Mouse (Mus musculus): ENCODE results near the gene Eme2. TPM values are rescaled to one million over a fixed set of nuclear protein-coding genes. Genes with fewer than 3 reads are reported as not detected.

Eme2 gene
- polyA plus RNA-seq, 1 experiment from 2014 or later, result 23.4 TPM

DNA sequence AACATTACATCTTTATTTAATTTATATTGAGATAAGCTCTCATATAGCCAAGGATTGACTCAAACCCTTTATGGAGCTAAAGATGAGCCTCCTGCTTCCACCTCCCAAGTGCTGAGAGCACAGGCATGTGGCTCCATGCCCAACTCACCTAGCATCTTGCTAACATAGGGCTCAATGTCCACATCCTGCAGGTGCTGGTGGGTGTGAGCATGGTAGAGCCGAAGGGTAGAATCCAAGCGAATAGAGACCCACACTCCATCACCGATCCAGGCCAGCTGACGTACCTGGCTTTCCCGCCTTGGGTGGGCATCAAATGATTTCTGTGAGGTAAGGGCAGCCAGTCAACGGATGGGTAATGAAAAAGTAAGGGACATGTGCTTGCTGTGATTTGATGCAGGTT, 5.1 kb upstream of the Eme2 start:
- H3K4me2 ChIP-seq, result no peak overlapping the region
- WGBS, result 92% methylated on average over 6 of the region's 6 CpGs
- no peak for ATAC-seq (replicated peaks; ENCODE audit: low FRiP score)
- H3K27ac ChIP-seq (ENCODE audit: low read depth, low read length), result no peak overlapping the region
- H3K9ac ChIP-seq (ENCODE audit: low read depth, low read length), result no peak overlapping the region
- no peak for DNase-seq (ENCODE audit: low spot score)
- H3K4me1 ChIP-seq (replicated peaks; ENCODE audit: control insufficient read depth, insufficient read depth, low read length), result peaks cover 37% of the 10 kb centered on the region
- H3K27me3 ChIP-seq (replicated peaks; ENCODE audit: control insufficient read depth, insufficient read depth, low read length), result no peaks in the 10 kb centered on the region
- no peaks in the 10 kb centered on the region for H3K9me3 ChIP-seq (ENCODE audit: control insufficient read depth, low read length)
- H3K4me3 ChIP-seq (ENCODE audit: low read depth, low read length), result no peak overlapping the region
- peaks cover 74% of the 10 kb centered on the region for H3K36me3 ChIP-seq (ENCODE audit: control insufficient read depth, insufficient read depth, low read length)

DNA sequence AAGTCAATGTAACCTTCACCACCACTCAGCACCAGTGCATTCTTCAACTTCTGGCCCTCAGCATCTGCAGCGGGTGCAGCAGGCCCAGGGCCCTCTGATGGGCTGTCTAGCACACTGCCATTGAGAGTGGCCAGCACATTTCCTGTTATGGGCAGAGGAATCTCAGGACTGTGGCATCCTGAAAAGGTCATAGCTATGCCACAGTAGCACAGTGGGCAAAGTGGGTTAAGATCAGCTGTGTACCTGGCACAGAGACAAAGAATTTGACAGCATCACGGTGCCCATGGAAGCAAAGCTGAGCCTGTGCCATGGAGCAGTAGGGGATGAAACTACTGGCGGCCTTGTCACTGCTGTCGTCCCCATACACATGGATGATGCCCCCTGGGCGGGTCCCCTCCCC, 4.3 kb upstream of the Eme2 start:
- 84% methylated on average over 5 of the region's 5 CpGs for WGBS

DNA sequence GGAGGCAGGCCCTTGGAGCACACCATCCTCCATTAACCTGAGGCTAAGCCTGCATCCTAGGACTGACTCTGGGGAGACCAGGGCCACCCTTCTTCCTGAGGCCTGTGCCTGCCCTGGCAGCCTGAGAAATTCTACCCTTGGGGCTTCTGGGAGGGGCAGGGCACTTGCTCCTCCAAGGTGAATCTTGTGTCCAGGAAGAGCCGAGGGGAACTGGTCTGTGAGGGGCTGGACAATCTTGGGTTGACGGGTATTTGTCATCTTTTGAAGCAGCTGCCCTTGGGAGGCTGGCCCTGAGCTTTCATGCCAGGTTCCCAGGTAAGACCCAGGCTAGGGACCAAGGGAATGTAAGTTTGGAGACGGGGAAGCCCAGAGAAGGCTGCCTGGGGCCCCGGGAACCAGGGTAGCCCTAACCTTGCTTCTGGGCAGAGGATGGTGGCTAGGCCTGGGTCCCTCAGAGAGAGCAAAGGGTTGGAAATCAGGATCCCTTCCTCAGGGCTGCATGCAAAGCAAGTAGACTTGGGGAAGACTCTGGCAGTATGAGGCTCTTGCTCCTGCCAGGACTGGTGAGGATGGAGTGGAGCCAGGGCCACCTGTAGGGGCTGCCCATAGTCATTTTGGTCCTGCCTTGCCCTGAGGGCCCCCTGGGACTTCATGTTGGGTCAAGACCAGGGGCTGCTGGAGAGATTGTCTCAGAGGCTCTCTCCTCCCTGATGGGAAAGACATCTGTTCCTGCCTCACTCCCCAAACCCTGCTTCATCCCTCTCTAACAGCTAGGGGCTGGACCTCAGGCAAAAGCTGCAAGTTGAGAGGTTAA, 3.4 kb upstream of the Eme2 start:
- Histone ChIP-seq H3K27me3 (replicated peaks; ENCODE audit: control insufficient read depth, insufficient read depth, low read length) (no peaks in the 10 kb centered on the region), H3K27ac (ENCODE audit: low read depth, low read length) (peak overlapping the region; percentile 38; the same call in 1 of the 2 replicates), H3K9me3 (ENCODE audit: control insufficient read depth, low read length) (no peaks in the 10 kb centered on the region), H3K4me2 (peak overlapping the region; percentile 99), H3K4me3 (ENCODE audit: low read depth, low read length) (peak overlapping the region; percentile 91; the same call in 1 of the 2 replicates), H3K36me3 (ENCODE audit: control insufficient read depth, insufficient read depth, low read length) (peaks cover 60% of the 10 kb centered on the region), H3K4me1 (replicated peaks; ENCODE audit: control insufficient read depth, insufficient read depth, low read length) (peaks cover 39% of the 10 kb centered on the region), H3K9ac (ENCODE audit: low read depth, low read length) (peak overlapping the region; percentile 97)
- ATAC-seq (replicated peaks; ENCODE audit: low FRiP score) (no peak), DNase-seq (ENCODE audit: low spot score) (no peak)
- WGBS, result 83% methylated on average over 4 of the region's 4 CpGs

More for the DNA sequence above, 4.3 kb upstream of the Eme2 start:
- ATAC-seq (replicated peaks; ENCODE audit: low FRiP score), result no peak
- Histone ChIP-seq H3K4me1 (replicated peaks; ENCODE audit: control insufficient read depth, insufficient read depth, low read length) (peaks cover 37% of the 10 kb centered on the region), H3K27me3 (replicated peaks; ENCODE audit: control insufficient read depth, insufficient read depth, low read length) (no peaks in the 10 kb centered on the region), H3K27ac (ENCODE audit: low read depth, low read length) (no peak overlapping the region), H3K9me3 (ENCODE audit: control insufficient read depth, low read length) (no peaks in the 10 kb centered on the region), H3K9ac (ENCODE audit: low read depth, low read length) (no peak overlapping the region; the same call in 1 of the 2 replicates), H3K4me2 (no peak overlapping the region), H3K36me3 (ENCODE audit: control insufficient read depth, insufficient read depth, low read length) (peaks cover 67% of the 10 kb centered on the region), H3K4me3 (ENCODE audit: low read depth, low read length) (0 out of 2 replicates have a peak overlapping the region, but pooled peaks have one; percentile 8)
- no peak for DNase-seq (ENCODE audit: low spot score)

DNA sequence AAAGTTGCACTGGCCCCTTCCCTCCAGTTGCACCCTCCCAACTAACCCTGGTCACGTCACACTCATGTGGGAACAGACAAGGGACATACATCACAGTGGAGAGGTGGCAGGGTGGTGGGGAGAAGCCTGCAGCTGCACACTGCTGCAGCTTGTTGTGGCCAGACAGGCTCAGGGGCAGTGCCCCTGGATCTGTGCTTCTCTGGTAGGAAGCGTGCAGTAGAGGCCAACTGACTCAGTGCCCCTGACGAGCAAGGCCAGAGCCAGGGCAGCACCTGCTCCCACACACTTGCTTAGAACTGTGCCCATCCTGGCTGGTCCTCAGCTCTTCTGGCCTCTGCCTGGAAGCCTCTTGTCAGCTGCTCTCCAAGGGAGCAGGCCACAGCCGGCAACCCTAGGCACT, 2.7 kb upstream of the Eme2 start:
- Histone ChIP-seq H3K4me3 (ENCODE audit: low read depth, low read length) (peak overlapping the region; percentile 91), H3K9me3 (ENCODE audit: control insufficient read depth, low read length) (no peaks in the 10 kb centered on the region), H3K9ac (ENCODE audit: low read depth, low read length) (peak overlapping the region; percentile 97), H3K4me2 (peak overlapping the region; percentile 99), H3K27ac (ENCODE audit: low read depth, low read length) (0 out of 2 replicates have a peak overlapping the region, but pooled peaks have one; percentile 77), H3K36me3 (ENCODE audit: control insufficient read depth, insufficient read depth, low read length) (peaks cover 59% of the 10 kb centered on the region), H3K4me1 (replicated peaks; ENCODE audit: control insufficient read depth, insufficient read depth, low read length) (peaks cover 35% of the 10 kb centered on the region), H3K27me3 (replicated peaks; ENCODE audit: control insufficient read depth, insufficient read depth, low read length) (no peaks in the 10 kb centered on the region)
- ATAC-seq (replicated peaks; ENCODE audit: low FRiP score) (no peak), DNase-seq (ENCODE audit: low spot score) (no peak)
- WGBS, result 77% methylated on average over 4 of the region's 4 CpGs

DNA sequence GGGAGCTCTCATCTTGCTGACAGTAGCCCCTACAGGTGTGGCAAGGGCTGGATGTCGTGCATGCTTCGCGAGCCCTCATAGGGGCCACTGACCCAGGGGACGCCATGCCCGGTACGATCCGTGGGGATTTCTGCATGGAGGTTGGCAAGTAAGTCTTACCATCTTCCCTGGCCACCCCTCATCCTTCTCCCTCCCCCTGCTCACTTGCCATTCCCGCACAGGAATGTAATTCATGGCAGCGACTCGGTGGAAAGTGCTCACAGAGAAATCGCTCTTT, 2.0 kb upstream of the Eme2 start:
- Histone ChIP-seq H3K9ac (ENCODE audit: low read depth, low read length) (peak overlapping the region; percentile 97), H3K4me2 (peak overlapping the region; percentile 99), H3K27ac (ENCODE audit: low read depth, low read length) (peak overlapping the region; percentile 77), H3K36me3 (ENCODE audit: control insufficient read depth, insufficient read depth, low read length) (peaks cover 63% of the 10 kb centered on the region), H3K4me3 (ENCODE audit: low read depth, low read length) (peak overlapping the region; percentile 91), H3K4me1 (replicated peaks; ENCODE audit: control insufficient read depth, insufficient read depth, low read length) (peaks cover 29% of the 10 kb centered on the region), H3K27me3 (replicated peaks; ENCODE audit: control insufficient read depth, insufficient read depth, low read length) (no peaks in the 10 kb centered on the region), H3K9me3 (ENCODE audit: control insufficient read depth, low read length) (no peaks in the 10 kb centered on the region)
- no peak for DNase-seq (ENCODE audit: low spot score)
- 44% methylated on average over 11 of the region's 11 CpGs for WGBS
- no peak for ATAC-seq (replicated peaks; ENCODE audit: low FRiP score)

DNA sequence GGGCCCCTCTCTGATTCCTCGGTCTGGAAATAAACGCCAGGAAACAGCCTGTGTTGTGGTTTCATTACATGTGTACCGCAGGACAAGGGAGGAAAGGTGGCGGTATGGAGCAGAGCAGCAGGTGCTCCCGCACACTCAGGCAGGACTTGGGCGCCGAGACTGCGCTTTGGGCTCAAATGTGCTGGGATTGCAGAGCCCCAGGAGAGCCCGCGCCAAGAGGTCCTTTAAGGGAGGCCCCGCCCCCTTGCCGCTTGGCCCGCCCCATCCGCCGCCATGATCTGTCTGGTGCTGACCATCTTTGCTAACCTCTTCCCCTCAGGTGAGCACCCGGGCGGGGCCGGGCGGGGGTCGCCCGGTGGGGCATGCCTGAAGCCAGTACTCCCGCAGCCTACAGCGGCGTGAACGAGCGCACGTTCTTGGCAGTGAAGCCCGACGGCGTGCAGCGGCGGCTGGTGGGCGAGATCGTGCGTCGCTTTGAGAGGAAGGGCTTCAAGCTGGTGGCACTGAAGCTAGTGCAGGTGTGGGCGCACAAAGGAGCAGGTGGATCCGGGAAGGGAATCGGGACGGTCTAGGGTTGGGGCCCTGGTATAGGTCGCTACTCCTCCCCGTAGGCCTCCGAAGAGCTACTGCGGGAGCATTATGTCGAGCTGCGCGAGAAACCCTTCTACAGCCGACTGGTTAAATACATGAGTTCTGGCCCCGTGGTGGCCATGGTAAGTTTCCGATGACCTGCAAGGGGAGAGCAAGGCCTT, 1.5 kb upstream of the Eme2 start, which contains the start of gene Nme3:
Nme3 (plus strand) TSS at position 260 of the 752 bp plus-strand sequence.
- 2% methylated on average over 50 of the region's 50 CpGs for WGBS
- Histone ChIP-seq H3K4me3 (ENCODE audit: low read depth, low read length) (peak within 1 kb of the TSS; percentile 91), H3K9me3 (ENCODE audit: control insufficient read depth, low read length) (no peaks in the 10 kb centered on the region), H3K4me2 (peak within 1 kb of the TSS; percentile 99), H3K4me1 (replicated peaks; ENCODE audit: control insufficient read depth, insufficient read depth, low read length) (peaks cover 28% of the 10 kb centered on the region), H3K27me3 (replicated peaks; ENCODE audit: control insufficient read depth, insufficient read depth, low read length) (no peaks in the 10 kb centered on the region), H3K36me3 (ENCODE audit: control insufficient read depth, insufficient read depth, low read length) (peaks cover 60% of the 10 kb centered on the region), H3K9ac (ENCODE audit: low read depth, low read length) (peak within 1 kb of the TSS; percentile 97), H3K27ac (ENCODE audit: low read depth, low read length) (peak within 1 kb of the TSS; percentile 87)
- peak; percentile 87 for DNase-seq (ENCODE audit: low spot score)
- ATAC-seq (replicated peaks; ENCODE audit: low FRiP score), result peak; percentile 77

DNA sequence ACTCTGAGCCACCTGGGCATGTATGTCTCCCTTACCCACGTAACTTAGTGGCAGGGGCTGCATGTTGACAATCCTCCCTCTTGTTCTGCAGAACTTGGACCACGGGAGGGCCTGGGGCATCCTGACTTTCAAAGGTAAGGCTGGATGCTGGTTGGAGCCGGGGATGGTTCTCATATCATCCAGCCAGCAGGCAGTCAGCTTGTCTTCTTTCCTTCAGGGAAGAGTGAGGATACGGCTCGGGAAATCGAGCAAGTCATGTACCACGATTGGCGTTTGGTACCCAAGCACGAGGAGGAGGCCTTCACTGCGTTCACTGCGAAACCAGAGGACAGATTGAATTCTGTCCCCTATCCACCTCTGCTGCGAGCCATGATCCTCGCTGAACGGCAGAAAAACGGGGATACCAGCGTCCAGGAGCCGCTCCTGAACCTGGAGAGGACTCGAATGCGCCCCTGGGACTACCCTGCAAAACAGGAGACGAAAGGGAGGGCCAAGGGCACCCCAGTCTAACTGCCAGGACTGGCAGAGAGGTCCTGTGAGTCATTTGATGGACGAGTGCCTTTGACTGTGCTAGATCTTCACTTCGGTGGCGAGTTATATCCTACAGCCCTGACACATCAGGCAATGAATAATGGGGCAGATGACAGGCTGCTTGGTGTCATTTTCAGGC, 819 bp upstream of the Eme2 start:
- WGBS, result 9% methylated on average over 23 of the region's 23 CpGs
- H3K36me3 ChIP-seq (ENCODE audit: control insufficient read depth, insufficient read depth, low read length), result peaks cover 58% of the 10 kb centered on the region
- no peak for ATAC-seq (replicated peaks; ENCODE audit: low FRiP score)

More for the DNA sequence above, 819 bp upstream of the Eme2 start:
- no peak for DNase-seq (ENCODE audit: low spot score)
- Histone ChIP-seq H3K27me3 (replicated peaks; ENCODE audit: control insufficient read depth, insufficient read depth, low read length) (no peaks in the 10 kb centered on the region), H3K27ac (ENCODE audit: low read depth, low read length) (peak overlapping the region; percentile 87), H3K9ac (ENCODE audit: low read depth, low read length) (peak overlapping the region; percentile 97), H3K9me3 (ENCODE audit: control insufficient read depth, low read length) (no peaks in the 10 kb centered on the region), H3K4me3 (ENCODE audit: low read depth, low read length) (peak overlapping the region; percentile 91), H3K4me1 (replicated peaks; ENCODE audit: control insufficient read depth, insufficient read depth, low read length) (peaks cover 28% of the 10 kb centered on the region), H3K4me2 (peak overlapping the region; percentile 99)
